Mouse (Mus musculus): ENCODE measurements at regions not wholly inside any gene's neighbourhood (a gene's known extent, or its start where the extent isn't known, plus 50 kb on each side); places are given as distances from the start of the nearest gene placed in this dataset.

DNA sequence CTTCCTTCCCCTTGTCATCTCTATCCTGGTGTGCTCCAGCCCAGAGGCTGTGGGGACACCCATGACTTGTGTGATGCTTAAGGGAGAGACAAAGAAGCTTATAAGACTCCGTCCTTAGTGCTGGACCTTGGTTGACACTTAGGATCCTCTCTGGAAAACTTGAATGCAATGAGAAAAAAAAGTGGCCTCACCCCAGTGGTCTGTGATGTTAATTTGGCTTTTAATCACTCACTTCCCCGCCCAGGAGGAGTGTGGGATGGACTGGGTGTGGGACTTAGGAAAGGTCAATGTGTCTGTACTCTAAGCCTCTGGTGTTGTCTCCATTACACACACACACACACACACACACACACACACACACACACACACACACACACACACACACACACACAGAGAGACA lies 60.0 kb downstream of the Nog start:
- no peak for TF ChIP-seq ZC3H11A (IDR thresholded peaks at IDR 0.05; ENCODE audit: borderline replicate concordance, low read depth, low read length)
- TF ChIP-seq ZNF384 (IDR thresholded peaks at IDR 0.05; ENCODE audit: low read depth, low read length): peak; percentile 89
- TF ChIP-seq HCFC1 (IDR thresholded peaks at IDR 0.05; ENCODE audit: borderline replicate concordance, insufficient read depth, low read length): no peak
